Mouse (Mus musculus) retina, embryonic 14.5 days (tissue): Measurements from ENCODE around the gene Ybx3.

Experiments used
- DNase-seq: peaks from one replicate; pipeline ENCODE4 v3.0.0-alpha.2; 2015; ENCODE audit warnings: low spot score

Ybx3 gene

GRCm38 (mm10) chr6:131388040-131389021 is at the start of gene Ybx3:
Gene Ybx3, minus strand, starts transcription at chr6:131388476.
- peak; percentile 88 for DNase-seq

- DNase-seq = no peak
These were observed 48.4 kb upstream of the Ybx3 start for GRCm38 (mm10) chr6:131436626-131437025.

GRCm38 (mm10) chr6:131434088-131434487 is 45.8 kb upstream of the Ybx3 start:
- no peak for DNase-seq

- DNase-seq = peak; percentile 72
These were observed 45.1 kb upstream of the Ybx3 start for GRCm38 (mm10) chr6:131433153-131434048.

GRCm38 (mm10) chr6:131421572-131421971 is 33.3 kb upstream of the Ybx3 start:
- peak; percentile 71 for DNase-seq

GRCm38 (mm10) chr6:131419614-131420013 is 31.3 kb upstream of the Ybx3 start:
- DNase-seq = no peak

GRCm38 (mm10) chr6:131418770-131419169 is 30.5 kb upstream of the Ybx3 start:
- peak; percentile 62 for DNase-seq

- DNase-seq = no peak
These were observed 23.0 kb upstream of the Ybx3 start for GRCm38 (mm10) chr6:131411116-131411843.

- DNase-seq = no peak
These were observed 18.7 kb upstream of the Ybx3 start for GRCm38 (mm10) chr6:131406957-131407356.

- DNase-seq = no peak
These were observed 17.6 kb upstream of the Ybx3 start for GRCm38 (mm10) chr6:131405896-131406295.

- DNase-seq = no peak
These were observed 16.9 kb upstream of the Ybx3 start for GRCm38 (mm10) chr6:131405174-131405573.

GRCm38 (mm10) chr6:131404260-131404659 is 16.0 kb upstream of the Ybx3 start:
- no peak for DNase-seq

GRCm38 (mm10) chr6:131403036-131403435 is 14.8 kb upstream of the Ybx3 start:
- no peak for DNase-seq

GRCm38 (mm10) chr6:131402606-131403005 is 14.3 kb upstream of the Ybx3 start:
- no peak for DNase-seq

GRCm38 (mm10) chr6:131401259-131401658 is 13.0 kb upstream of the Ybx3 start:
- DNase-seq = no peak

- DNase-seq = no peak
These were observed 8.4 kb upstream of the Ybx3 start for GRCm38 (mm10) chr6:131396650-131397049.

GRCm38 (mm10) chr6:131393873-131394660 is 5.8 kb upstream of the Ybx3 start:
- no peak for DNase-seq

GRCm38 (mm10) chr6:131387221-131388039 is 846 bp downstream of the Ybx3 start:
- peak; percentile 52 for DNase-seq

- no peak for DNase-seq
These were observed 1.8 kb downstream of the Ybx3 start for GRCm38 (mm10) chr6:131386416-131387019.

GRCm38 (mm10) chr6:131385469-131385868 is 2.8 kb downstream of the Ybx3 start:
- no peak for DNase-seq
